Comparison of ENCODE assay signal across 10 mouse cellular contexts in the genomic region with DNA sequence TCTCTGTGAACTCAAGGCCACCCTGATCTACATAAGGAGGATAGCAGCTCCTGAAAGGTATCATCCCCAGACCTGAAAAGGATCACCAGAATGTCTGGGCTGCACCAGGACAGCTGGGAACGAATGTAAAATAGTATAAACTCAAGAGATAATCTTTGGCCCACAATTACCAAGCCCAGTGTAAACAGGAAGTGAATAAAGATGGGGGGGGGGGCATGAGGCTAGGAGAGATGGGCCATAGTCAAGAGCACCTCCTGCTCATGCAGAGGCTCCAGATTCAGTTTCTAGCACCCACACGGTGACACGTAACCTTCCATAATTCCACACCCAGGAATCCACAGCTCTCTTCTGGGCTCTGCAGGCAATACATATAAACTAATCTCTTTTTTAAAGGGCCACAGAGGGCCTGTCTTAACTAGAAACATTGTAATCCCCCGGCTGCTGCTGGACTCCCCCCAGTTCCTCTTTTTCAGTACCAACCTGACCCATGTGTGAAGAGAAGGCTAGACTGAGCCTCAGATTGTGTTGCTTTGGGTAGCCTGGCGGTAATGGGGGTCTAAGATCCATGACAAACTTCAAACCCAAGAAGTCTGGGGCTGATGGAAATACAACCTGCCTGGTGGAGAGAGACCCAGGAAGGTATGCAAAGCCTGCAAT. TPM values are rescaled to one million over a fixed set of nuclear protein-coding genes. Genes with fewer than 3 reads are reported as not detected.
A peak's percentile ranks its signal among the peaks of the same experiment; 100 is the strongest.
DNase-seq lines count a peak whose midpoint lies in the region; ATAC-seq and TF ChIP-seq lines count a peak whose summit lies in the region.
"Had no signal": no experiment of that assay in that cellular context is flagged by ENCODE, and none has a peak within 500 bp of the region (broad histone marks: within the 10 kb centered on the region; RNA-seq: fewer than 3 reads in every experiment).

No protein-coding gene starts in this region.

- 69% methylated on average over 5 of the region's 5 CpGs for WGBS in lung, embryonic 15.5 days
- 39% methylated on average over 5 of the region's 5 CpGs for WGBS in lung, adult 2 months

- no peak overlapping the region for H3K9ac ChIP-seq in lung, embryonic 15.5 days

- no peaks in the 10 kb centered on the region for H3K27me3 ChIP-seq in lung, embryonic 15.5 days
- no peaks in the 10 kb centered on the region for H3K27me3 ChIP-seq in splenic B cell, adult 2 months (ENCODE audit: control insufficient read depth, insufficient read depth, low read length, poor library complexity, severe bottlenecking)

- H3K4me2 ChIP-seq in lung, embryonic 15.5 days: no peak overlapping the region

- H3K4me1 ChIP-seq in lung, embryonic 15.5 days: peaks cover 82% of the 10 kb centered on the region
- H3K4me1 ChIP-seq in lung, adult 2 months (ENCODE audit: control insufficient read depth, insufficient read depth, low read length): peaks cover 76% of the 10 kb centered on the region

- no peaks in the 10 kb centered on the region for H3K9me3 ChIP-seq in lung, embryonic 15.5 days

- TF ChIP-seq CTCF in lung, adult 2 months (IDR thresholded peaks at IDR 0.05; ENCODE audit: insufficient read depth, low read length): no peak

- H3K4me3 ChIP-seq in lung, embryonic 15.5 days: no peak overlapping the region
- no peak overlapping the region for H3K4me3 ChIP-seq in lung, adult 2 months (replicated peaks; ENCODE audit: extremely low read depth, low read depth, low read length)

- H3K36me3 ChIP-seq in lung, embryonic 15.5 days: no peaks in the 10 kb centered on the region
- H3K36me3 ChIP-seq in splenic B cell, adult 2 months (ENCODE audit: control insufficient read depth, insufficient read depth, low read length, poor library complexity, severe bottlenecking): no peaks in the 10 kb centered on the region; the same call in 1 of the 2 replicates

- peak overlapping the region; percentile 77 for H3K27ac ChIP-seq in lung, embryonic 15.5 days

- no peak for TF ChIP-seq POLR2A in lung, adult 2 months (IDR thresholded peaks at IDR 0.05; ENCODE audit: borderline replicate concordance, extremely low read depth, low read depth, low read length)

- no peak for ATAC-seq in lung, embryonic 15.5 days (ENCODE audit: borderline replicate concordance, extremely low read depth, low FRiP score, low TSS enrichment)
- ATAC-seq in hematopoietic stem cell, adult 5-6 weeks (replicated peaks in 1 of 2; ENCODE audit: insufficient read depth in 1 of 2, low FRiP score in 2 of 2, low TSS enrichment in 1 of 2, low read depth in 1 of 2, poor library complexity in 2 of 2, severe bottlenecking in 2 of 2): peak; percentile 31 to 49; a peak in 1 of 4 replicates

- DNase-seq in heart, adult 11 months: peak; percentile 90
- no peak for DNase-seq in heart, adult 18-20 months
- no peak for DNase-seq in lung, adult 2 months
- peak; percentile 72 for DNase-seq in splenic B cell, adult 2 months (ENCODE audit: low read depth, low spot score)
- DNase-seq in ovary, adult 18-20 months (ENCODE audit: low spot score): no peak
- no peak for DNase-seq in layer of hippocampus, postnatal 14 days (ENCODE audit: low spot score in 2 of 2)
- DNase-seq: gastrocnemius, postnatal 10 days; midbrain, embryonic 14.5 days had no signal

RNA-seq across cellular contexts. Expression of a gene that starts 11.4 kb away (rescaled TPM):
- total RNA-seq in heart, adult 18-20 months (2021): 100 to 1,000 TPM; 117 to 119 TPM
- 62.5 and 67.7 TPM in 2 replicates for polyA plus RNA-seq in lung, embryonic 15.5 days (2015; fragmentation: Nextera tagmentation; extraction: Ambion mirVana)
- 133 and 162 TPM in 2 replicates for polyA plus RNA-seq in lung, adult 2 months (2012; rRNA removed)
- total RNA-seq in hematopoietic stem cell, adult 5-6 weeks (2017): 302 and 384 TPM in 2 replicates
- 10 to 100 TPM; 80.9 to 86.7 TPM for total RNA-seq in layer of hippocampus, postnatal 14 days (2021)

Comparison
In these comparisons a context has a peak if more than half of its experiments do, and no peak if none do; other contexts are left out.
1. DNase-seq: peak in heart, adult 11 months (single experiment) and splenic B cell, adult 2 months (single experiment); none in heart, adult 18-20 months (0 of 2), lung, adult 2 months (single experiment), ovary, adult 18-20 months (single experiment) and layer of hippocampus, postnatal 14 days (0 of 2).